Mouse (Mus musculus): ENCODE data around the gene 2310079G19Rik. TPM values are rescaled to one million over a fixed set of nuclear protein-coding genes. Genes with fewer than 3 reads are reported as not detected.

2310079G19Rik gene
- polyA plus RNA-seq, 1 experiment = not detected

DNA sequence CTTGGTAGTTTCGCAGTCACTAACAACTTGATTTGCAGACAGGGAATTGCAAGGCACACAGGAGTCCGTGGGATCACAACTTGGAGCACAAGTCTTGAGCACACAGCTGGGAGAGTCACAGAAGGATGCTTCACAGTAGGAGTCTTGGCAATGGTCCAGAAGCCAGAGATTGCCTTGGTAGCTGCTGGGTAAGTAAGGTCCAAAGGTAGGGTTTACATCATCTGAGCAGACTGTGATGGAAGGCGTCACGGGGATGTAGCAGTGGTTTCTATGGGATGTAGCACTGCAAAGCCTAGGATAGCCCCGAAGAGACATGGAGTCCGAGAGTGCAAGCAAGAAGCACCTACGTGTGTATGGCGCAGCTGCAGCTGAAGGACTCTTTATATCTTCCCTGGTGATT lies 15.5 kb downstream of the 2310079G19Rik start, which contains the start of gene Krtap24-1:
Gene Krtap24-1, minus strand, starts transcription at position 358 of the 400 bp plus-strand sequence.
- TF ChIP-seq POLR2A (IDR thresholded peaks at IDR 0.05; ENCODE audit: borderline replicate concordance, extremely low read depth, insufficient read depth, insufficient read length, poor library complexity, severe bottlenecking) = no peak
- no peak for TF ChIP-seq CTCF (IDR thresholded peaks at IDR 0.05; ENCODE audit: borderline replicate concordance, extremely low read depth, insufficient read depth, insufficient read length)
- DNase-seq (ENCODE audit: low read depth) = no peak

GRCm38 (mm10) chr16:88604570-88604969 lies 22.9 kb downstream of the 2310079G19Rik start:
- no peak for DNase-seq (ENCODE audit: low read depth)
- no peak for TF ChIP-seq POLR2A (IDR thresholded peaks at IDR 0.05; ENCODE audit: borderline replicate concordance, extremely low read depth, insufficient read depth, insufficient read length, poor library complexity, severe bottlenecking)
- TF ChIP-seq CTCF (IDR thresholded peaks at IDR 0.05; ENCODE audit: borderline replicate concordance, extremely low read depth, insufficient read depth, insufficient read length) = no peak

DNA sequence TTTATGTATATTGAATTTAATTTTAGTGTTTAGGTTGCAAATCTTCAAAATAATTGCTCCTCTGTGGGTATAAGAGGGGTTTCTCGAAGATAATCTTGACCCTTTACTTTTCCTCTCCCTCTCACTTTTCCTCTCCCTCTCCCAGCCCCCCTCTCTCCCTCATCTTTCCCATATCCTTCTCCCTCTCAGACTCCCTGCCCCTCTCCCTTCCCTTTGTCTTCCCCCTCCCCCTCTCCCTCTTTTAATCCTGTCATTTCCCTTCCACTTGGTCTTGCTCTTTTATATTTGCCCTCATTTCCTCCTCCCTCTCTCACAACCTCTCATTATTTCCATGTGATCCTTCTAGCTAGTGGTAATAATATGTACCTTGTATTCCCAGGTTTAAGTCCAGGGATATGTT lies 25.0 kb downstream of the 2310079G19Rik start:
- DNase-seq (ENCODE audit: low read depth) = no peak

GRCm38 (mm10) chr16:88600303-88600702 lies 27.2 kb downstream of the 2310079G19Rik start:
- TF ChIP-seq CTCF (IDR thresholded peaks at IDR 0.05; ENCODE audit: borderline replicate concordance, extremely low read depth, insufficient read depth, insufficient read length) = no peak
- no peak for TF ChIP-seq POLR2A (IDR thresholded peaks at IDR 0.05; ENCODE audit: borderline replicate concordance, extremely low read depth, insufficient read depth, insufficient read length, poor library complexity, severe bottlenecking)
- no peak for DNase-seq (ENCODE audit: low read depth)

More for the DNA sequence above, 25.0 kb downstream of the 2310079G19Rik start:
- TF ChIP-seq POLR2A (IDR thresholded peaks at IDR 0.05; ENCODE audit: borderline replicate concordance, extremely low read depth, insufficient read depth, insufficient read length, poor library complexity, severe bottlenecking) = no peak
- no peak for TF ChIP-seq CTCF (IDR thresholded peaks at IDR 0.05; ENCODE audit: borderline replicate concordance, extremely low read depth, insufficient read depth, insufficient read length)

DNA sequence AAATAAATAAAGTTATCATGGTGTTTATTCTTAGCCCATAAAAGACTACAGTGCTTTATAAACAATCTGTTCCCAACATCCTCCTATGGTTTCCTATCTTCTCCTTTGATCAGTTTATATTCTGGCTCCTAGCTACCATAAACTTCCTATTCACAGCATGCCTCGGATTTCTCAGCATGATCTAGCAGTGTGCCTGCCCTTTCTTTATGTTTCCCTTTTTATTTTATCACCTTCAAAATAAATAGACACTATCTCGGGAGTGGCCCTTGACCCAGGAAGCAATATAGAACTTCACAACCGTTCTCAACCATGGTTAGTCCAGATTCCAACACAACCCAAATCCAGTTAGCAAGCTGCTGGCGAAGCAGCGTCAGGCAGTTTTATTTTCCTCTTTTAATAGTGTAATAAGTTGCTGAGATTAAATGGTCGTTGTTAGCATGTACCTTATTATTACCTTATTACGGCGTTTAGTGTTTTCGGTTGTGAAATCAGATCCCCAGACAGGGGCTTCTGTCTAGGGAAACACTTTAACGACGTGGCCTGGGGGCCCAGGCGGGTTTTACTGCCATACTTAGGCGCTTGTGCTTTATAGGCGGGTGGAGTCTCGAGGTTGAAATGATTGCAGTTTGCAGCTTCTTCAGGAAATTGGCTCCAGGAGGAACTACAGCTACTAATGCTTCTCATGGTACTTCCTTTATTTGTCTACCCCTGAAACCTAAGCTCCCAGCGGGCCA lies 27.8 kb downstream of the 2310079G19Rik start:
- TF ChIP-seq POLR2A (IDR thresholded peaks at IDR 0.05; ENCODE audit: borderline replicate concordance, extremely low read depth, insufficient read depth, insufficient read length, poor library complexity, severe bottlenecking) = no peak
- no peak for TF ChIP-seq CTCF (IDR thresholded peaks at IDR 0.05; ENCODE audit: borderline replicate concordance, extremely low read depth, insufficient read depth, insufficient read length)
- DNase-seq (ENCODE audit: low read depth) = no peak

DNA sequence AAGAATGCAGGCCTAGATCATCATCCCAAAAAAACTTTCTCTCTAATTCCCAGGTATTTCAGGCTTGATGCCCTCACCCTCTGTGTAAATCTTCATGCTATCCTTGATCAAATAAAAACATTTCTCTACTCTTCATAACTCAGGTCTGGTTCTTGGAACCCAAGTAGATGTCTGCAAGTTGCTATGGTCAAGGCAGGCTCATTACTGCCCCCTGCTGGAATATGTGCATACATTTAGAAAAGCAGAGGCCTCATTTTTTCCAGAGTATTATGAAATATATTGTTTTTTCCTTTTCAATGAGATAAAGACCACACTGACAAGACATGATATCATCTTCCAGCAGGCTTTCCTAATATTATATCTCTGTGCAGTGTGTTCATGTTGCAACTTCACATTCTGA lies 34.7 kb downstream of the 2310079G19Rik start:
- DNase-seq (ENCODE audit: low read depth) = no peak
- TF ChIP-seq POLR2A (IDR thresholded peaks at IDR 0.05; ENCODE audit: borderline replicate concordance, extremely low read depth, insufficient read depth, insufficient read length, poor library complexity, severe bottlenecking) (no peak), CTCF (IDR thresholded peaks at IDR 0.05; ENCODE audit: borderline replicate concordance, extremely low read depth, insufficient read depth, insufficient read length) (peak; percentile 31; the same call in 1 of the 2 replicates)

DNA sequence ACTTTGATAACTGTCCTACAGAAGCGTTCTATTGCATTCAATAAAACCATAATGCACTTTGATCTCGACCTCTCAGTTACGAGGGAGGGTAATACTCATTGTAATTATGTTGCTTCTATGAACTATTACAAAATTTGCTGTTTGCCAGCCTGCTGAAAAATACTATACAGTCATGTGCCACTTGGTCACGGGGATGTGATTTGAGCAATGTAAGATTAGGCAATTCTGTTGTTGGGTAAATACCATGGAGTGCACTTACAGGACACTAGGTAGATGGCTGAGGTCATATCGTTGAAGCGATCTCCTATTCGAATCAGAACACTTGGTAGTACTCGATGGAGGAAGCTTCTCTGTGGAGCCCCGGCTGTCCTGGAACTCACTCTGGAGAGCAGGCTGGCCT lies 44.1 kb downstream of the 2310079G19Rik start:
- TF ChIP-seq CTCF (IDR thresholded peaks at IDR 0.05; ENCODE audit: borderline replicate concordance, extremely low read depth, insufficient read depth, insufficient read length) (no peak), POLR2A (IDR thresholded peaks at IDR 0.05; ENCODE audit: borderline replicate concordance, extremely low read depth, insufficient read depth, insufficient read length, poor library complexity, severe bottlenecking) (no peak)
- no peak for DNase-seq (ENCODE audit: low read depth)

Other genes starting within 250 kb of the 2310079G19Rik start
- not detected in 2 replicates for gene Cldn17, start 120.7 kb downstream of the 2310079G19Rik start, polyA plus RNA-seq (2012; rRNA removed)
- 0.18 and 0.21 TPM in 2 replicates for gene Cldn8, start 64.5 kb downstream of the 2310079G19Rik start, polyA plus RNA-seq (2012; rRNA removed)
- not detected in 2 replicates for gene Krtap24-1, start 15.4 kb downstream of the 2310079G19Rik start, polyA plus RNA-seq (2012; rRNA removed)
- not detected in 2 replicates for gene Krtap26-1, start 20.1 kb upstream of the 2310079G19Rik start, polyA plus RNA-seq (2012; rRNA removed)
- not detected in 2 replicates for gene Krtap27-1, start 44.0 kb upstream of the 2310079G19Rik start, polyA plus RNA-seq (2012; rRNA removed)
- gene 2310061N02Rik, start 80.3 kb upstream of the 2310079G19Rik start, polyA plus RNA-seq (2012; rRNA removed) = not detected in 2 replicates
- gene Krtap13-1, start 101.2 kb upstream of the 2310079G19Rik start, polyA plus RNA-seq (2012; rRNA removed) = not detected in 2 replicates
- not detected in 2 replicates for gene Krtap13, start 124.0 kb upstream of the 2310079G19Rik start, polyA plus RNA-seq (2012; rRNA removed)
- not detected in 2 replicates for gene 2310034C09Rik, start 131.2 kb upstream of the 2310079G19Rik start, polyA plus RNA-seq (2012; rRNA removed)
- not detected in 2 replicates for gene 2310057N15Rik, start 146.5 kb upstream of the 2310079G19Rik start, polyA plus RNA-seq (2012; rRNA removed)
- gene Gm5965, start 150.2 kb upstream of the 2310079G19Rik start, polyA plus RNA-seq (2012; rRNA removed) = not detected in 2 replicates
- gene Gm20741, start 184.6 kb upstream of the 2310079G19Rik start, polyA plus RNA-seq (2012; rRNA removed) = not detected in 2 replicates
- gene Krtap15, start 192.5 kb upstream of the 2310079G19Rik start, polyA plus RNA-seq (2012; rRNA removed) = not detected in 2 replicates
- not detected in 2 replicates for gene Krtap14, start 198.5 kb upstream of the 2310079G19Rik start, polyA plus RNA-seq (2012; rRNA removed)
- not detected in 2 replicates for gene Krtap19-1, start 241.7 kb upstream of the 2310079G19Rik start, polyA plus RNA-seq (2012; rRNA removed)
- not detected in 2 replicates for gene Krtap19-2, start 246.6 kb upstream of the 2310079G19Rik start, polyA plus RNA-seq (2012; rRNA removed)